Mouse (Mus musculus) cerebellum, postnatal 36 days (tissue): Measurements from ENCODE around the gene Maf.

ENCODE experiments used
- DNase-seq, 2 experiments: peaks; one replicate each; pipeline ENCODE4 v3.0.0; 2021 to 2022; ENCODE audit warnings: mixed read lengths in 2 of 2

The Maf gene

DNA sequence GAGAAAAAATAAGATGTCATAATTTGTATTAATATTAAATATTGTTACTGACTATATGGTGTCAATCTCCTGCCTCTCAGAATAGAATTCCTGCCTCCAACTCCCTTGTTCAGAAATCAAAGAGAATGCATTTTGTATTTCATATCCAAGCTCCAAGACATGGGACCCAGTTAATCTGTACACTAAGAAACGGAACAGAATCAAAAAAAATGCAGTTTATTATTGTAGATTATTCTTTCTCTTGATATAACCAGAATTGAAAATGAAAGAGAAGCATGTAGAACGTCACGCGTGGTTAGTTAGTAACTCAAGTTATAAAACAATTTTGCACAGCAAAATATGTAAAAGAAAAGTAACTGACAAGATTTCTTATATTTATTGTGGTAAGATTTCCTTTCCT is 4.5 kb downstream of the Maf start:
- no peak for DNase-seq

- DNase-seq, result no peak
Measured at GRCm38 (mm10) chr8:115701001-115701400, 6.6 kb downstream of the Maf start.

DNA sequence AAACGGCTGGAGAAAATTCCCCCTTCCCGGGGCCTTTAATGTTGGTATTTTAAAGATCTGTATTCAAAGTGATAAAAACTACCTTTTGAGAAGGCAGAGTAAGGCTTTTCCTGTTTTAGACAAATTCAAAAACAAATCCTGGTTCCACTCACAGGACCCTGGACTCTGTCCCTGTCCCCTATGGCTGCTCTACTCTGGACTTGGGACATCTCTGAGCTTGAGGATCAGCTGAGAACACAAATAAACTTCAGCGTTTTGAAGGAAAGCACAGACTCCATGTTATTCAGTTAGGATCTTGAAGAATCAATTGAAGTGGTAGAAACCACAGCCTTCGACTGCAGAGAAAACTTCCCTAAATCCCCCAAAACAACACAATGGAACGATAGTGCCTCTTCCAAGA is 8.4 kb downstream of the Maf start:
- no peak for DNase-seq

DNA sequence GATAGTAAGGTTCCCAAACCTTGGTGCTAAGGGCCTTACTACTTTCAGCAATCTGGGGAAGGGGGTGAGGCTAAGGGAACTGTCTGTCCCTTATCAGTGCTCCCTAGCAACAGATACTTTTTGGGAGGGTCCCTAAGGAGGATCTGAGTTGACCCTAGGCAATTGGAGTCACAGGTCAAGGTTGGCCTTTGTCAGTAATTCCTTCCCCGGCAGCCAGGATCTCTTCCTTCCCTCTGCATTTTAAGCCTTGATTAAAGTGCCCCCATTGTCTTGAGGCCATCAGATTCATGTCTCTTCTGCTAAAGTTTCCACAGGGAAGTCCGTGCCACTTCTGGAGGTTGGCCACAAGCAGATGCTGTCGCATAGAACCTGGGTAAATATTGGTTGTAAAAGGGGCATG is 10.2 kb downstream of the Maf start:
- DNase-seq, result no peak

DNA sequence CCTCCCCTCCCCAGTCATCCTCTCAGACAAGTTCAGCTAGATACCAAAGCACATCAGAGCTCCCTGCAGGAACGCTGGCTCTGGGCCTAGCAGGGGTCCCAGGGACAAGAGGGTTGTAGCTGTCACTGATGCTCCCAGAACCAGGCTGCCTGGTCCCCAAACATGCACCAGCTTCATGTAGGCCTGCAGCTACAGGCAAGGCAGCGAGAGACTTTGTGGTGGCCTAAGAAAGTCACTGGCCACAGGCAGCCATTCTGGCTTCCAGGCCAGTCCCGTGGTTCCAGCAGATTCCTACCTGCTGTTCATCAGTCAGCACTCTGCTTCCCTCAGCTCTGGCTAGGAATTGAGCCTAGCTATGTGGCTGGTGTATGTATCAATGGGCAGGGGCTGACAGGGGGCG is 10.9 kb downstream of the Maf start:
- peak in 1 of 2 experiments; percentile 22 for DNase-seq

DNA sequence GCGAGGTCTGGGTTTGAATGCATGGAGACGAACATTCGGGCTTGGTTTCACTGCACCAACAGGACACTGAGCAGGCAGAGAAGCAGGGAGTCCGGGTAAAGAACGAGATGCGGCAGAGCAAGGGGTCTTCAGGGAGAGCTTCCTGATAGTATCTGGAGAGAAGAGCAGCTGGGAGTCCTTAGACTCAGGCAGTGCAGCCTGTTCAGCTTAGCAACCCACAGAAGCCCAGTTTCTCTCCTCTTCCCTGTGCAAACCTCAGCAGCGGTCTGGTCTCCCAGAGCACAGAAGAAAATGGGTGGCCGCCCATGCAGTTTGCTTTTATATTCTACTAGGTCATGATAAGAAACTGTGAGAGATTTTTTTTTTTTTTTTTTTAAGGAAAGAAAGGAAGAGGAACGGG is 20.2 kb downstream of the Maf start:
- DNase-seq, result no peak

GRCm38 (mm10) chr8:115683309-115683708 is 24.3 kb downstream of the Maf start:
- DNase-seq, result no peak

- no peak for DNase-seq
Measured at GRCm38 (mm10) chr8:115679539-115679938, 28.1 kb downstream of the Maf start.

GRCm38 (mm10) chr8:115664866-115665265 is 42.7 kb downstream of the Maf start:
- DNase-seq, result no peak

- no peak for DNase-seq
Measured at GRCm38 (mm10) chr8:115650110-115650521, 57.5 kb downstream of the Maf start.

GRCm38 (mm10) chr8:115645139-115645538 is 62.5 kb downstream of the Maf start:
- DNase-seq, result peak; percentile 15 to 24

- DNase-seq, result no peak
Measured at GRCm38 (mm10) chr8:115641936-115642335, 65.7 kb downstream of the Maf start.

DNA sequence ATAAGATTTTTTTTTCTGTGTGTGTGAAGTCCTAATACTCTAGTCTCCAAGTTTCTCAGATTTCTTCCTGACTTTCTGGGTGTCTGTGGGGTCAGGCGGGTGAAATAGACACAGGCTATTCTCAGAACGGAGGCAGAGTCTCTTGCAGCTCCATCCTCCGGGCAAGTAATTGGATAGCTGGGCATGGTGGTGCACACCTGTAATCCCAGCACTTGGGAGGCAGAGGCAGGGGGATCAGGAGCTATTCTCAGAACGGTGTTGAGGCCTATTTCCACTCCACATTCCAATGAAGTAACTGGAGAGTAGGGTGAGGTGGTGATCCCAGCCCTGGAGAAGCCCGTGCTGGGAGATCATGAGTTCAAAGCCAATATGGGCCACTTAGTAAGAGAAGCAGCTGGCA is 67.6 kb downstream of the Maf start:
- no peak for DNase-seq

DNA sequence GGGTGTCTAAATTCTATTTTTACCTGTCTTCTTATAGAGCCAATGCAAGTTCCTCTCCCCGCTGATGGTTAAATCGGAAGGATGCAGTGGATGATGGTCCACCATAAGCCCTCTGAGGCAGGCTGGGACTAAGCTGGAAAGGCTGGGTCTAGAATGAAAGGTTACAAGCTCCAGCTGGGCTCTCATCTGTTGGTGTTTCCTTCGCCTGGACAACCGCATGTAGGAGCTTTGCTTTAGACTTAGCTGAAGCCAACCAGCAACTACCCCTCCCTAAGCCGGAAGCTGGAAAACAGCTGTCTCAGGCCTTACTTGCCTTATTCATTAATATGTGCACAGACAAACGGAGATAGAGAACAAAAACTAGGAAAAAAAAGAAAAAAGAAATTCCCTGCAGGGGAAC is 70.8 kb downstream of the Maf start:
- DNase-seq, result no peak
